Mouse (Mus musculus): Measurements from ENCODE around the gene Fibp. TPM values are rescaled to one million over a fixed set of nuclear protein-coding genes. Genes with fewer than 3 reads are reported as not detected.
"Not testable (repeated sequence)": the region's sequence is repeated elsewhere in the genome, so short reads cannot be mapped to it uniquely, and the experiment has no call there.

Gene Fibp
- total and polyA plus RNA-seq, 3 experiments: 21.9 to 63.5 TPM; not detected in 1

DNA sequence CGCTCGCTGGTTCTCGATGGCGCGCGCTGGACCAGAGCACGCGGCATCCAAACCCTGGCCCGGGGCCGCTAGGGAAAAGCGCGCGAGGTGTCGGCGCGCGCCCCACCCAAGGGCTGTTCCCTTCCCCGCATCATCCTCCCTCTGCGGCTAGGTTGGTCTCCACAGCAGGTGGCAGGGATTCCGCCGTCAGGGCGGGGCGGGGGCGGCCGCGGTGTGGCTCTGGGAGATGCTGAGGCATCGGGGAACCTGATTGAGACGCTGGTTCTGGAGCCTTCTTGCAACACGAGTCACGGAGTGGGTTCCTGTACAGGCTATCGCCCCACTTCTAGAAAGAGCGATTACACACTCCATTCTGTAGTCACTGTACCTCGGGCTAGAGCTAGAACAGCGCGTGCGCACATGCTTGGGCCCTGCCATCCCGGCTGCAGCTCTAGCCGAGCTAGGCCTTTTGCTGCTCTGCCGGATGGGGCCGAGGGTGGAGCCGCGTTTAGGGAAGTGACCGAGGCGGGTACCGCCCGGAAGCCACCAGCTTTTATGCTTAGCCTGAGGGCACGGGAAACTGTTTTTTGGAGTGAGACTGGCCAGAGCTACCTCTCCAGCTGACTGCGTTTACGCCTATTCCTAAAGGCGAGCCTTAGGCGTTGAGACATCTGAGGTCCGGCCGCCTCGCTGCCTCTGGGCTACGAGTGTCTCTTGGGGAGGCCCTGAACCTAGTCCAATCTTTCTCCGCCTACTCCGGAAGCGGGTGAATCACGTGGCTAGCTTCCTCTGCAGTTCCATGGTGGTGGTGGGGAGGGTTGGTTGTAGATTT lies 30.7 kb downstream of the Fibp start (continued):
- no peak for TF ChIP-seq TBP (IDR thresholded peaks at IDR 0.05; ENCODE audit: low read depth, low read length)
- no peak; the same call in 1 of the 2 replicates for TF ChIP-seq CHD2 (IDR thresholded peaks at IDR 0.05; ENCODE audit: low read length)
- peak; percentile 78 for TF ChIP-seq ELF1 (IDR thresholded peaks at IDR 0.05; ENCODE audit: low read depth, low read length)
- TF ChIP-seq POLR2AphosphoS2 (IDR thresholded peaks at IDR 0.05; ENCODE audit: low read length): peak; percentile 93
- peak; percentile 12; the same call in 1 of the 2 replicates for TF ChIP-seq SMC3 (IDR thresholded peaks at IDR 0.05; ENCODE audit: low read depth, low read length)

DNA sequence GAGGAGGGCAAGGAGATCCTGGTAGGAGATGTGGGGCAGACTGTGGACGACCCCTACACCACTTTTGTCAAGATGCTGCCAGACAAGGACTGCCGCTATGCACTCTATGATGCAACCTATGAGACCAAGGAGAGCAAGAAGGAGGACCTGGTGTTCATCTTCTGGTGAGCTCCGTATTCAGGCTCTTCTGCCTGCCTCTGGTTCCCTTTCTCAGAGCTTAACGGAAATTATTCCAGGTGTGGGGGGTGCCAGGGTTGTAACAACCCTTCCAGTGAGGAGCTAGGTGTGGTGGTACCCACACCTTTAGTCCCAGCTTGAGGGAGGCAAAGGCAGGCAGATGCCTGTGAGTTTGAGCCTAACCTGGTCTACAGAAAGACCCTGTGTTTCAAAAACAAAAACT lies 32.2 kb downstream of the Fibp start:
- TF ChIP-seq JUND (IDR thresholded peaks at IDR 0.05; ENCODE audit: low read depth, low read length) (no peak), POLR2A (IDR thresholded peaks at IDR 0.05; ENCODE audit: control insufficient read depth in 1 of 2, insufficient read depth in 1 of 2, low read depth in 1 of 2, low read length in 2 of 2, poor library complexity in 1 of 2) (0 out of 4 replicates have a peak, but pooled peaks of 1 of the 2 experiments have one; percentile 15)
- H3K36me3 ChIP-seq (ENCODE audit: control insufficient read depth in 1 of 2, insufficient read depth in 2 of 2, low read length in 2 of 2): peaks cover 0 to 10% of the 10 kb centered on the region in 2 experiments
- H3K9ac ChIP-seq (ENCODE audit: control insufficient read depth, low read depth, low read length, poor library complexity, severe bottlenecking): no peak overlapping the region
- no peaks in the 10 kb centered on the region for H3K9me3 ChIP-seq (replicated peaks; ENCODE audit: insufficient read depth, low read length)
- no peak overlapping the region for H3K27ac ChIP-seq (ENCODE audit: control insufficient read depth, low read depth, low read length)
- H3K4me3 ChIP-seq (ENCODE audit: control insufficient read depth in 1 of 2, insufficient read depth in 1 of 2, low read depth in 2 of 2, low read length in 2 of 2): no peak overlapping the region
- peaks cover 0 to 4% of the 10 kb centered on the region in 2 experiments; a peak in 2 of 4 replicates for H3K4me1 ChIP-seq (ENCODE audit: control insufficient read depth in 1 of 2, insufficient read depth in 2 of 2, low read length in 2 of 2)
- peaks cover 31% of the 10 kb centered on the region for H3K79me2 ChIP-seq (ENCODE audit: control insufficient read depth, insufficient read depth, low read length, poor library complexity)
- no peak for DNase-seq (ENCODE audit: low read depth, low spot score)
- H3K27me3 ChIP-seq (ENCODE audit: control insufficient read depth in 1 of 2, insufficient read depth in 2 of 2, low read length in 2 of 2): no peaks in the 10 kb centered on the region

DNA sequence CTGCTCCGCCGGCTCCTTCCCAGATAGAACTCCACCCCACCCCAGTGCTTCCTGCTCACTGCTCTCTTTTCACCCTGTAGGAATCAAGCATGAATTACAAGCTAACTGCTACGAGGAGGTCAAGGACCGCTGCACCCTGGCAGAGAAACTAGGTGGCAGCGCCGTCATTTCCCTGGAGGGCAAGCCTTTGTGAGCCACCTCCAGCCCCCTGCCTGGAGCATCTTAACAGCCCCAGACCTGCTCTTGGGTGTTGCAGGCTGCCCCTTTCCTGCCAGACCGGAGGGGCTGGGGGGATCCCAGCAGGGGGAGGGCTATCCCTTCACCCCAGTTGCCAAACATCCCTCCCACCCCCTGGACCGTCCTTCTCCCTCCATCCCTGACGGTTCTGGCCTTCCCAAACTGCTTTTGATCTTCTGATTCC lies 32.9 kb downstream of the Fibp start:
- not testable (repeated sequence) for H3K4me3 ChIP-seq (ENCODE audit: control insufficient read depth in 1 of 2, insufficient read depth in 1 of 2, low read depth in 2 of 2, low read length in 2 of 2); H3K4me1 ChIP-seq (ENCODE audit: control insufficient read depth in 1 of 2, insufficient read depth in 2 of 2, low read length in 2 of 2); H3K27me3 ChIP-seq (ENCODE audit: control insufficient read depth in 1 of 2, insufficient read depth in 2 of 2, low read length in 2 of 2); DNase-seq (ENCODE audit: low read depth, low spot score); H3K9me3 ChIP-seq (replicated peaks; ENCODE audit: insufficient read depth, low read length); H3K27ac ChIP-seq (ENCODE audit: control insufficient read depth, low read depth, low read length); H3K9ac ChIP-seq (ENCODE audit: control insufficient read depth, low read depth, low read length, poor library complexity, severe bottlenecking)
- Histone ChIP-seq H3K36me3 (ENCODE audit: control insufficient read depth in 1 of 2, insufficient read depth in 2 of 2, low read length in 2 of 2) (peaks cover 0 to 10% of the 10 kb centered on the region in 2 experiments), H3K79me2 (ENCODE audit: control insufficient read depth, insufficient read depth, low read length, poor library complexity) (peaks cover 29% of the 10 kb centered on the region)

DNA sequence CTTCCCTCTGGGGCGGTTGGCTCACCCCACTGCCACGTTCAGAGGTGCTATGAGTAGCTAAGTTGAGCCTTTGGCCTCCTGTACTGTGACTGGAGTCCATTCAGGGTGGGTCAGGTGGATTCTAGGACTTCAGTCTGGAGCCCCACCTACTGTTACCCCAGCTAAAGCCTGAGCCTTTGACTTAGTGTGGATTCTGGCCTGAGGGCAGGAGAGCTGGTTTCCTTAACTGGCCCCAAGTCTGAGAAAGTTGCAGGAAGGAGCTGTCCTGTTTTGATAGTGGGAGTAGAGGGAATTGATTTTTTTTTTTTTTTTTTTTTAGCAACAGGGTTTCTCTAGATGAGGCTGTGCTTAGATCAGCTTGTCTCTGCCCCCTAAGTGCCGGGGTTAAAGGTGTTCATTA lies 33.9 kb downstream of the Fibp start:
- peaks cover 0 to 10% of the 10 kb centered on the region in 2 experiments for H3K36me3 ChIP-seq (ENCODE audit: control insufficient read depth in 1 of 2, insufficient read depth in 2 of 2, low read length in 2 of 2)
- no peak overlapping the region for H3K27ac ChIP-seq (ENCODE audit: control insufficient read depth, low read depth, low read length)

More for the DNA sequence above, 33.9 kb downstream of the Fibp start:
- peak; percentile 51 for TF ChIP-seq ZNF384 (IDR thresholded peaks at IDR 0.05; ENCODE audit: low read depth, low read length)
- TF ChIP-seq POLR2AphosphoS2 (IDR thresholded peaks at IDR 0.05; ENCODE audit: low read length): peak; percentile 55
- TF ChIP-seq ZC3H11A (IDR thresholded peaks at IDR 0.05; ENCODE audit: low read depth, low read length): no peak
- Histone ChIP-seq H3K9me3 (replicated peaks; ENCODE audit: insufficient read depth, low read length) (no peaks in the 10 kb centered on the region), H3K27me3 (ENCODE audit: control insufficient read depth in 1 of 2, insufficient read depth in 2 of 2, low read length in 2 of 2) (no peaks in the 10 kb centered on the region), H3K4me1 (ENCODE audit: control insufficient read depth in 1 of 2, insufficient read depth in 2 of 2, low read length in 2 of 2) (no peaks in the 10 kb centered on the region), H3K79me2 (ENCODE audit: control insufficient read depth, insufficient read depth, low read length, poor library complexity) (peaks cover 29% of the 10 kb centered on the region), H3K9ac (ENCODE audit: control insufficient read depth, low read depth, low read length, poor library complexity, severe bottlenecking) (no peak overlapping the region), H3K4me3 (ENCODE audit: control insufficient read depth in 1 of 2, insufficient read depth in 1 of 2, low read depth in 2 of 2, low read length in 2 of 2) (no peak overlapping the region)
- no peak for DNase-seq (ENCODE audit: low read depth, low spot score)
